Mouse (Mus musculus) midbrain, embryonic 16.5 days (tissue): ENCODE measurements around the gene St3gal5. TPM values are rescaled to one million over a fixed set of nuclear protein-coding genes. Genes with fewer than 3 reads are reported as not detected.

Experiments used
- ATAC-seq: fragments of 200-750 bp; cut with Nextera tagmentation; 2 replicates; pipeline ENCODE4 v1.8.0; 2017; ENCODE audit warnings: moderate TSS enrichment
- H3K27ac ChIP-seq: fragments of 300-500 bp; sonication (generic); 2 replicates; pipeline ENCODE4 v1.5.1; 2014; ENCODE audit warnings: mild to moderate bottlenecking, low read length, mixed read lengths
- H3K27me3 ChIP-seq: fragments of 300-500 bp; sonication (generic); 2 replicates; pipeline ENCODE4 v1.6.1; 2014; ENCODE audit warnings: low read depth, low read length, mixed read lengths; ENCODE audit not compliant: control insufficient read depth, insufficient read depth
- H3K36me3 ChIP-seq: fragments of 300-500 bp; sonication (generic); 2 replicates; pipeline ENCODE4 v1.6.1; 2014; ENCODE audit warnings: mild to moderate bottlenecking, low read length, moderate library complexity, mixed read lengths; ENCODE audit not compliant: control insufficient read depth, insufficient read depth
- H3K4me1 ChIP-seq: fragments of 300-500 bp; sonication (generic); 2 replicates; pipeline ENCODE4 v1.6.1; 2014; ENCODE audit warnings: mild to moderate bottlenecking, low read length, mixed read lengths; ENCODE audit not compliant: control insufficient read depth, insufficient read depth
- H3K4me2 ChIP-seq: fragments of 300-500 bp; sonication (generic); 2 replicates; pipeline ENCODE4 v1.6.1; 2014; ENCODE audit warnings: mild to moderate bottlenecking, low read length, mixed read lengths
- H3K4me3 ChIP-seq: fragments of 300-500 bp; sonication (generic); 2 replicates; pipeline ENCODE4 v1.5.1; 2014; ENCODE audit warnings: low read depth, mild to moderate bottlenecking, low read length, moderate library complexity, mixed read lengths
- H3K9ac ChIP-seq: fragments of 300-500 bp; sonication (generic); 2 replicates; pipeline ENCODE4 v1.6.1; 2014; ENCODE audit warnings: low read depth, low read length, mixed read lengths
- H3K9me3 ChIP-seq: fragments of 300-500 bp; sonication (generic); replicated peaks from 2 replicates; pipeline ENCODE4 v1.6.1; 2014; ENCODE audit warnings: mild to moderate bottlenecking, low read length, mixed read lengths; ENCODE audit not compliant: control insufficient read depth, poor library complexity, severe bottlenecking
- WGBS: fragments of 180-500 bp; shearing (Covaris S2); extraction: QIAGEN DNeasy Blood & Tissue Kit; methylation state at CpG from one replicate; pipeline ENCODE4 v1.1.7; 2014; 5-methylcytosine and 5-hydroxymethylcytosine counted together
- polyA plus RNA-seq: library from polyadenylated mRNA; unstranded; fragments of >200 nt; fragmentation: Nextera tagmentation; extraction: Ambion mirVana; gene quantifications from 2 replicates; pipeline ENCODE4 v1.2.1, GENCODE M21; 2015

The St3gal5 gene
- polyA plus RNA-seq, 1 experiment from 2014 or later: 56.2 TPM

DNA sequence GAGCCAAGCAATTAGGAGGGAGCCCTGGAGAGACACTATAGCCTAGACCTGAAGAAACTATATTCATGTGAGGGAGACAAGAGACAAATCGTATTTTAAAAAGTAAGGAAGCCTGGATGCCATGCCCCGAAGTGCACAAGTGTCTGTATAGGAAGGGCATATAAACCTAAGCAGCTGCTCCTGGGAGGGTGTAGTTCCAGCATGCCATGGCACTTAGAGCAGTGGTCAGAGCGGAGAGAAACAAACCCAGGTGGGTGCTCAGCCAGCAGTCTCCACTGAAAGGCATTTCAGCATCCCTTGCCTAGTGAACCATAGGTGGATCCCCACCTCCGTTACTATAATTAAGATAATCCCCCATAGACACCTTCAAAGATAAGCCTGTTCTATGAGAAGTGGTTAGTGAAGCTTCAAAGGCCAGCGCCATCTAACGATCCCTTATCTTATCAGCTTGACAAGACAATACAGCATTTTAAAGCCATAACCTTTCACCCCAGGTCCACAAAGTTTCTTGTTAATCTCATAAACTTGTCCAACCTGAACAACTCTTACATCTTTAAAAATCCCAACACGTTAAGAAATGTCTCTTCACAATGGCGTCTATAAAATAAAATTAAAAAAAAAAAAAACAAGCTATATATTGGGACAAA lies 20.1 kb downstream of the St3gal5 start:
- Histone ChIP-seq H3K4me3 (no peak overlapping the region), H3K4me2 (no peak overlapping the region), H3K9ac (no peak overlapping the region), H3K27me3 (no peaks in the 10 kb centered on the region), H3K27ac (no peak overlapping the region), H3K4me1 (no peaks in the 10 kb centered on the region), H3K9me3 (no peaks in the 10 kb centered on the region), H3K36me3 (no peaks in the 10 kb centered on the region)
- 69% methylated on average over 8 of the region's 8 CpGs for WGBS
- ATAC-seq: no peak

- Histone ChIP-seq H3K4me2 (no peak overlapping the region), H3K27ac (no peak overlapping the region), H3K9ac (no peak overlapping the region), H3K27me3 (no peaks in the 10 kb centered on the region), H3K4me1 (no peaks in the 10 kb centered on the region), H3K9me3 (no peaks in the 10 kb centered on the region), H3K36me3 (no peaks in the 10 kb centered on the region), H3K4me3 (no peak overlapping the region)
- WGBS: 95% methylated on average over 1 of the region's 1 CpGs
- no peak for ATAC-seq
These were observed 22.5 kb downstream of the St3gal5 start for GRCm38 (mm10) chr6:72119870-72120269.

- Histone ChIP-seq H3K9me3 (no peaks in the 10 kb centered on the region), H3K4me1 (no peaks in the 10 kb centered on the region), H3K27ac (no peak overlapping the region), H3K4me3 (no peak overlapping the region), H3K4me2 (no peak overlapping the region), H3K36me3 (no peaks in the 10 kb centered on the region), H3K9ac (no peak overlapping the region), H3K27me3 (no peaks in the 10 kb centered on the region)
- WGBS: 66% methylated on average over 3 of the region's 3 CpGs
- ATAC-seq: no peak
These were observed 23.9 kb downstream of the St3gal5 start for GRCm38 (mm10) chr6:72121301-72121700.

GRCm38 (mm10) chr6:72122515-72122914 lies 25.1 kb downstream of the St3gal5 start:
- no peaks in the 10 kb centered on the region for H3K36me3 ChIP-seq
- no peaks in the 10 kb centered on the region for H3K9me3 ChIP-seq
- no peak overlapping the region for H3K4me2 ChIP-seq
- H3K27ac ChIP-seq: no peak overlapping the region
- H3K4me3 ChIP-seq: no peak overlapping the region
- no peak for ATAC-seq
- H3K27me3 ChIP-seq: no peaks in the 10 kb centered on the region
- H3K9ac ChIP-seq: no peak overlapping the region
- H3K4me1 ChIP-seq: no peaks in the 10 kb centered on the region
- 90% methylated on average over 5 of the region's 5 CpGs for WGBS

DNA sequence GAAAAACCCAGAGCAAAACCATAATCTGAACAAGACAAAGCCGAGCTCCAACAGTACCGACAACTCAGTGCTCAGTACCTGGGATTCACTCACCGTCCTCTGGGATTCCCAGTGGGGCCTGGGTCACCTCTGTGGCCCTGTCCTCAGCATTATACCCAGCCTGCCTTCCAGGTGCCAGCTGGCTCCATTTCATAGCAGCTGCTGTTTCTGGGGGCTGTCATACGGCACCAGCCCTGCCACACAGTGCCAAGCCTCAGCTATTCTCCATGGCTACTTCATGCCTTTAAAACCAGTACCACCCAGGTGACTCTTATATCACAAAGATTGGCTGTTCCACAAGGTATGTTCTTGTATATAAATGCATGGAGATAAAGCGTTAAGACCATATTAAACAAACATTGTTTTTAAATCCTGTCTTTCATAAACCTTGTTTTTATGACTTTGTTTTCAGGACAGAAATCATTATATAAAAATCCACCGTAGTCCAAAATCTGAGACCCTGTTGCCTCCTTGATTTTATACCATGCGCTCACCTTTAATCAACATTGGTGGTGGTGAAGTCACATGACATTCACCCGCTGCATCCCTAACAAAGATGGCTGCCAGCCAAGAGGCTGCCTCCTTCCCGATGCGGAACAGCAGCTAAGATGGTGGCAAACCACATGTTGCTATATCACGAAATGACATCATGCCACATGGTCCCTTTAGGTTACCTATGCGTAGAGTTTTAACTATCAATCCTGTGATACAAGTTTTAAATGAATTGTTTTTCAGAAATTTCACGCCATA lies 27.1 kb downstream of the St3gal5 start:
- Histone ChIP-seq H3K9me3 (no peaks in the 10 kb centered on the region), H3K27me3 (no peaks in the 10 kb centered on the region), H3K27ac (no peak overlapping the region), H3K4me2 (no peak overlapping the region), H3K9ac (no peak overlapping the region), H3K4me1 (no peaks in the 10 kb centered on the region), H3K4me3 (no peak overlapping the region), H3K36me3 (0 out of 2 replicates have a peak, but pooled peaks cover 2% of the 10 kb centered on the region)
- WGBS: 91% methylated on average over 13 of the region's 13 CpGs
- no peak for ATAC-seq

GRCm38 (mm10) chr6:72126128-72126917 lies 28.9 kb downstream of the St3gal5 start:
- no peak for ATAC-seq
- no peak overlapping the region for H3K4me3 ChIP-seq
- H3K27ac ChIP-seq: no peak overlapping the region
- H3K4me1 ChIP-seq: no peaks in the 10 kb centered on the region
- H3K36me3 ChIP-seq: peaks cover 2% of the 10 kb centered on the region; the same call in 1 of the 2 replicates
- H3K9me3 ChIP-seq: no peaks in the 10 kb centered on the region
- H3K9ac ChIP-seq: no peak overlapping the region
- H3K4me2 ChIP-seq: no peak overlapping the region
- H3K27me3 ChIP-seq: no peaks in the 10 kb centered on the region
- WGBS: 88% methylated on average over 8 of the region's 9 CpGs

DNA sequence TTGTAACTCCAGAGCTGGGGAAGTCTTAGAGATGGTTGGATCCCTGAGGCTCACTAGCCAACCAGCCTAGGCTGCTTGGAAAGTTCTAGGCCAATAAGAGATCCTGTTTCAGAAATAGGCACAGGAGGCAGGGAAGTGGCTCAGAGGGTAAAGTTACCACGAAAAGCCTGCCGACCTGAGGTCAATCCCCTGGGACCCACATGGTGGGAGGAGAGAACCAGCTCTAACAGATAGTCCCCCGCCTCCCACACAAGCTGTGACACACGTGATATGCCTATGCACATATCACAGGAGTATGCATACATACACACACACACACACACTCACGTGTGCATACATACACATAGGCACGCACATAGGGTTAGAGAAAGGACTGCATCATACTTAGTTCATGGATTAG lies 32.7 kb downstream of the St3gal5 start:
- H3K27me3 ChIP-seq: no peaks in the 10 kb centered on the region
- H3K4me1 ChIP-seq: no peaks in the 10 kb centered on the region
- ATAC-seq: no peak
- no peak overlapping the region for H3K4me3 ChIP-seq
- no peak overlapping the region for H3K9ac ChIP-seq
- no peaks in the 10 kb centered on the region for H3K9me3 ChIP-seq
- peaks cover 21% of the 10 kb centered on the region for H3K36me3 ChIP-seq
- H3K27ac ChIP-seq: no peak overlapping the region
- H3K4me2 ChIP-seq: no peak overlapping the region
- WGBS: 85% methylated on average over 6 of the region's 6 CpGs

DNA sequence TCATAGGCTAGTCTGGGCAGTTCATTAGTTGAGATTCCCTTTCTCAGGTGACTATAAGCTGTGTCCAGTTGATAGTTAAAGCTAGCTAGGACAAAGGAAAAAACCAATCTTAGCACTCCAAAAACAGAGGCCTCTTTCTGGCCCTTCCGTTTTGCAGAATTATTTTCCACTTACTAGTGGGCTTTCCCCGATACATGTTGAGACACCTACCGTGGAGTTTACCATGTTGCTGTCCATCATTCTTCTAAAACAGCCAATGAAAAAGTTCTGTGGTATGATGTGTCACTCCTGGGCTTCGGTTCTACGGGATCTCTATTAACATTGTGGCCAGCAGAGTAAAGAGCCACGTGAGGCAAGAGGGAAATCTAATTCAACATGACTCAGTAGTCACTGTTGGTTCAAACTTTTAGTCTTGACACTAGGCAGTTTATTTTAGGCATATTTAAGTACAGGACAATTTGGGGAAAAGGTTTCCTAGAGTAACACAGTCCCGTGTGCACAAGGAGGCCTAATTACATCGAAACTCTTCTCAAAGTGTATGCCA lies 35.4 kb downstream of the St3gal5 start:
- no peak for ATAC-seq
- Histone ChIP-seq H3K4me1 (no peaks in the 10 kb centered on the region), H3K36me3 (peaks cover 21% of the 10 kb centered on the region), H3K27ac (no peak overlapping the region), H3K9ac (no peak overlapping the region), H3K4me2 (no peak overlapping the region), H3K27me3 (no peaks in the 10 kb centered on the region), H3K9me3 (no peaks in the 10 kb centered on the region), H3K4me3 (no peak overlapping the region)
- 97% methylated on average over 8 of the region's 8 CpGs for WGBS
